Mouse (Mus musculus): Measurements from ENCODE around the gene Rmdn3. TPM values are rescaled to one million over a fixed set of nuclear protein-coding genes. Genes with fewer than 3 reads are reported as not detected.

Rmdn3 gene
- polyA plus RNA-seq, 1 experiment from 2014 or later: 45.0 TPM

DNA sequence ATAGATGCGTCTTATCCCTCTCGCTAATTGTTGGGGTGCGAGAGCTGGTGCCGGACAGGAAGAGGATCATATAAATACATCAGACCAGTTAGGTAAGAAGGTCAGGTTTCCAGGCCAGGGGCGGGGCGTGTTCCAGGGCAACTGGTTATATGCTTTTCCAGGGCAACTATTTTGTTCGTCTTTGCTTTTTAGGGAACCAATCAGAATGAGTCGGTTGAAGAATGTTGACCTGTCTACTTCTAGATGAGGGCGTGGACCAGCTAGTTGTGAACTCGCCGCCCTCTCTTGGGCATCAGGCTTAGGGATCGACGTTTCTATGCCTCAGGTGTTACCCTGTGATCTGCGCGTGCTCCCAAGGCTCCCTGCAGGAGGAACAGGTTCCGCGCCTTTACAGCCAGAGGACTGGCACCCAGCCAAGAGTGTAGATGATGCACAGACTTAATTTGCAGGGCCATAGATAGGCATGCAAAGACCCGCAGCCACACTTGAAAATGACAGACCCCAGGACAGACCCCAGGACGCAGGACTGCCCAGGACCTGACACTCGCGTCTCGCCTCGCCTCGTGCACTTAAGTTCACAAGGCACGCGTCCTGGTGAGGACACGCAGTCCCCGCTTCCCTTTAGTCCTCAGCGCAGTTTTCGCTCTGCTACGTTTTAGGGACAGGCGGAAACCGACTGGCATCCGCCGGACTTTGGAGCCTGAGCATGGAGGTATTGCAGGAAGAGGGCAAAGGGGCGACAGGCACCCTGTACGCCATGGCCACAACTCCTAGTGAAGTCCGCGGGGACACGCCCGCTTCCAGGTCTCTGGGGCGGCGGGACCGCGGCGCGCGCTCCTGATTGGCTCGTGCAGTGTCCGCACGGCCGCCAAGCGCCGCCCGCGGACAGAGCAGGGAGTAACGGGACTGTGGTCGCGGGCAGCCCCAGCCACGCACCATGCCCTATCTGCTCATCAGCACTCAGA, 10.3 kb upstream of the Rmdn3 start, which contains the start of gene Gchfr:
TSS of gene Gchfr (plus strand) at position 873 of the 965 bp plus-strand sequence.
- Histone ChIP-seq H3K9ac (peak within 1 kb of the TSS; percentile 52), H3K36me3 (replicated peaks) (0 out of 2 replicates have a peak, but pooled peaks cover 7% of the 10 kb centered on the region), H3K27me3 (peaks cover 65% of the 10 kb centered on the region), H3K4me2 (peak within 1 kb of the TSS; percentile 80), H3K9me3 (replicated peaks) (no peaks in the 10 kb centered on the region), H3K27ac (replicated peaks) (peak within 1 kb of the TSS; percentile 65), H3K4me1 (replicated peaks) (peaks cover 31% of the 10 kb centered on the region), H3K4me3 (replicated peaks) (peak within 1 kb of the TSS; percentile 60)
- ATAC-seq (ENCODE audit: insufficient read depth): peak; percentile 84
- WGBS (ENCODE audit: insufficient replicate concordance): 1% methylated on average over 60 of the region's 60 CpGs

DNA sequence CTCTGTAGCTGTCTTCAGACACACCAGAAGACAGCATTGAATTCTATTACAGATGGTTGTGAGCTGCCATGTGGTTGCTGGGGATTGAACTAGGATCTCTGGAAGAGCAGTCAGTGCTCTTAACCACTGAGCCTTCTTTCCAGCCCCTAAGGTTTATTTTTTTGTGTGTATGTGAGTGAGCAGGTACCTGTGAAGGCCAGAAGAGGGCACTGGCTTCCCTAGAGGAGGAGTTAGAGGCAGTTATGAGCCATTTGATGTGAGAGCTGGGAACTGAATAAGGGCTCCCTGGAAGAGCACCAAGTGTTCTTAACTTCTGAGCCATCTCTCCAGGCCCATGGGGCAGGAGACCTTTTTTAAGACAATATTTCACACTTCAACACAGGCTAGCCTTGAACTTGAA, 8.6 kb upstream of the Rmdn3 start:
- H3K4me3 ChIP-seq (replicated peaks): no peak overlapping the region
- peaks cover 65% of the 10 kb centered on the region for H3K27me3 ChIP-seq
- no peaks in the 10 kb centered on the region for H3K9me3 ChIP-seq (replicated peaks)
- no peak for ATAC-seq (ENCODE audit: insufficient read depth)
- H3K36me3 ChIP-seq (replicated peaks): no peaks in the 10 kb centered on the region
- no peak overlapping the region for H3K9ac ChIP-seq
- peaks cover 27% of the 10 kb centered on the region for H3K4me1 ChIP-seq (replicated peaks)
- H3K4me2 ChIP-seq: no peak overlapping the region
- no peak overlapping the region for H3K27ac ChIP-seq (replicated peaks)

- H3K36me3 ChIP-seq (replicated peaks): no peaks in the 10 kb centered on the region
- 86% methylated on average over 4 of the region's 4 CpGs for WGBS (ENCODE audit: insufficient replicate concordance)
- no peak for ATAC-seq (ENCODE audit: insufficient read depth)
- no peaks in the 10 kb centered on the region for H3K9me3 ChIP-seq (replicated peaks)
- no peak overlapping the region for H3K4me2 ChIP-seq
- peaks cover 24% of the 10 kb centered on the region for H3K4me1 ChIP-seq (replicated peaks)
- H3K4me3 ChIP-seq (replicated peaks): no peak overlapping the region
- no peak overlapping the region for H3K9ac ChIP-seq
- peaks cover 60% of the 10 kb centered on the region for H3K27me3 ChIP-seq
- no peak overlapping the region for H3K27ac ChIP-seq (replicated peaks)
These were observed 7.2 kb upstream of the Rmdn3 start for GRCm38 (mm10) chr2:119163999-119164398.

DNA sequence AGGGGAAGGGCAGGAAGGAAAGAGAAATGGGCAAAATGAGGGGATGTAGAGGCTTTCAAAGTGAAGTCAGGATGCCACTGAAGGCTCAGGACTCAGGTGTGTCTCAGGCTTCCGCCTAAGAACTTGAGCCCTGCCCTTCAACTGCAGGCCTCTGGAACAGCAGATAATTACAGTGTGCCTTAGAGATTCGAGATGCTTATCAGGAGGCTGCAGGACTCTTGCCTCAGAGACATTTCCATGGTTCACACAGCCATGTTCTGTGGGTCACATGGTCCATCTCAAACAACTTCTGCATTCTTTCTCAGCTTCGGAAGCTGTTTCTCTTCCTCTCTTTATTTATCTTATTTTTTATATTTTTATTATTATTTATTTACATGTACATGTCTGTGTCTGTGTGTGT, 6.3 kb upstream of the Rmdn3 start:
- Histone ChIP-seq H3K9me3 (replicated peaks) (no peaks in the 10 kb centered on the region), H3K4me2 (peak overlapping the region; percentile 15; the same call in 1 of the 2 replicates), H3K27me3 (peaks cover 52% of the 10 kb centered on the region), H3K4me3 (replicated peaks) (no peak overlapping the region), H3K27ac (replicated peaks) (no peak overlapping the region), H3K36me3 (replicated peaks) (no peaks in the 10 kb centered on the region), H3K9ac (no peak overlapping the region), H3K4me1 (replicated peaks) (peaks cover 23% of the 10 kb centered on the region)
- 10% methylated on average over 3 of the region's 3 CpGs for WGBS (ENCODE audit: insufficient replicate concordance)
- 0 out of 2 replicates have a peak, but pooled peaks have one; percentile 5 for ATAC-seq (ENCODE audit: insufficient read depth)

- no peak overlapping the region for H3K4me2 ChIP-seq
- no peak overlapping the region for H3K9ac ChIP-seq
These were observed 4.4 kb upstream of the Rmdn3 start for GRCm38 (mm10) chr2:119161247-119161646.

GRCm38 (mm10) chr2:119157836-119158235, 1.0 kb upstream of the Rmdn3 start:
- ATAC-seq (ENCODE audit: insufficient read depth): no peak
- peak overlapping the region; percentile 98; the same call in 1 of the 2 replicates for H3K27ac ChIP-seq (replicated peaks)
- peaks cover 20% of the 10 kb centered on the region for H3K36me3 ChIP-seq (replicated peaks)
- no peak overlapping the region for H3K4me3 ChIP-seq (replicated peaks)
- peaks cover 4% of the 10 kb centered on the region; the same call in 1 of the 2 replicates for H3K27me3 ChIP-seq
- peaks cover 41% of the 10 kb centered on the region for H3K4me1 ChIP-seq (replicated peaks)
- H3K4me2 ChIP-seq: peak overlapping the region; percentile 78
- H3K9ac ChIP-seq: no peak overlapping the region
- H3K9me3 ChIP-seq (replicated peaks): no peaks in the 10 kb centered on the region

More at GRCm38 (mm10) chr2:119161247-119161646, 4.4 kb upstream of the Rmdn3 start:
- Histone ChIP-seq H3K36me3 (replicated peaks) (no peaks in the 10 kb centered on the region), H3K27me3 (peaks cover 33% of the 10 kb centered on the region), H3K27ac (replicated peaks) (no peak overlapping the region), H3K4me3 (replicated peaks) (no peak overlapping the region), H3K9me3 (replicated peaks) (no peaks in the 10 kb centered on the region), H3K4me1 (replicated peaks) (peaks cover 16% of the 10 kb centered on the region)
- ATAC-seq (ENCODE audit: insufficient read depth): no peak
- 58% methylated on average over 2 of the region's 2 CpGs for WGBS (ENCODE audit: insufficient replicate concordance)

DNA sequence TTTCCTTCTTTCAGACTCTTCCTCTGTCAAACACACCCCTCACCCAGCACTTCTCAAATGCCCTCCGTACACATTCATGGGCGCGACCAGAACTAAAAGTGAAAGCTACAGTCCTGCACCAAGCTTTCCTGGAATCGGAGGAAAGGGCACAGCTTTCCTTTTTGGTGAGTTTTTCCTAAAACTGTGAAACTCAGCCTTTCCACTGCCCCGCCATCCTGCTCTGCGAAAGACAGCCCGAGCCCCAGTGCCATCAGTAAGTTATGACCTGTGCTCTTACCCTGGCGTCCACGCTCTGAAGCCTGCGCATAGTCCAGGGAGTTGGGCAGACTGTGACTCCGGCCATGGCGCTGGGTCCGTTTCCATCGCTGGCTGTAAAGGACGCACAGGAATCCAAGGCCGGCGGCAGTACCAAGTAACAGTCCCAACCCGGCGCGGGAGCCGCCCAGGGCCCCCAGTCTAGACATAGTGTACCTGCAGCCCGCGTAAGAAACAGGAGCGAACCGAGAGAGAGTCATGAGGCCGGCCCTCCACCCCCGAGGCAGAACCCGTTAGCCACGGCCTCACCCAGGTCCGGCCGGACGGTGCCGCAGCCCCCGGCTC, 653 bp downstream of the Rmdn3 start:
- WGBS (ENCODE audit: insufficient replicate concordance): under 1% methylated on average over 34 of the region's 34 CpGs

GRCm38 (mm10) chr2:119155388-119155787, 1.4 kb downstream of the Rmdn3 start:
- peaks cover 44% of the 10 kb centered on the region for H3K36me3 ChIP-seq (replicated peaks)
- peak overlapping the region; percentile 78 for H3K4me2 ChIP-seq
- peaks cover 52% of the 10 kb centered on the region for H3K4me1 ChIP-seq (replicated peaks)
- peak; percentile 84 for ATAC-seq (ENCODE audit: insufficient read depth)
- WGBS (ENCODE audit: insufficient replicate concordance): 11% methylated on average over 9 of the region's 9 CpGs
- H3K4me3 ChIP-seq (replicated peaks): peak overlapping the region; percentile 99
- H3K9me3 ChIP-seq (replicated peaks): no peaks in the 10 kb centered on the region
- H3K9ac ChIP-seq: peak overlapping the region; percentile 92
- H3K27ac ChIP-seq (replicated peaks): peak overlapping the region; percentile 98
- peaks cover 4% of the 10 kb centered on the region; the same call in 1 of the 2 replicates for H3K27me3 ChIP-seq

More for the DNA sequence above, 653 bp downstream of the Rmdn3 start:
- peak; percentile 47 for ATAC-seq (ENCODE audit: insufficient read depth)
- H3K9me3 ChIP-seq (replicated peaks): no peaks in the 10 kb centered on the region
- peak overlapping the region; percentile 78 for H3K4me2 ChIP-seq
- peaks cover 36% of the 10 kb centered on the region for H3K36me3 ChIP-seq (replicated peaks)
- H3K4me1 ChIP-seq (replicated peaks): peaks cover 52% of the 10 kb centered on the region
- H3K27ac ChIP-seq (replicated peaks): peak overlapping the region; percentile 98
- H3K9ac ChIP-seq: peak overlapping the region; percentile 92
- peaks cover 4% of the 10 kb centered on the region; the same call in 1 of the 2 replicates for H3K27me3 ChIP-seq
- peak overlapping the region; percentile 99 for H3K4me3 ChIP-seq (replicated peaks)

GRCm38 (mm10) chr2:119154683-119155082, 2.2 kb downstream of the Rmdn3 start:
- Histone ChIP-seq H3K4me2 (peak overlapping the region; percentile 78), H3K36me3 (replicated peaks) (peaks cover 51% of the 10 kb centered on the region), H3K27me3 (no peaks in the 10 kb centered on the region), H3K9me3 (replicated peaks) (no peaks in the 10 kb centered on the region), H3K9ac (peak overlapping the region; percentile 54), H3K27ac (replicated peaks) (peak overlapping the region; percentile 98), H3K4me3 (replicated peaks) (peak overlapping the region; percentile 99), H3K4me1 (replicated peaks) (peaks cover 52% of the 10 kb centered on the region)
- peak; percentile 35 for ATAC-seq (ENCODE audit: insufficient read depth)
- WGBS (ENCODE audit: insufficient replicate concordance): 47% methylated on average over 2 of the region's 2 CpGs

GRCm38 (mm10) chr2:119152255-119152654, 4.6 kb downstream of the Rmdn3 start:
- Histone ChIP-seq H3K9me3 (replicated peaks) (no peaks in the 10 kb centered on the region), H3K4me1 (replicated peaks) (peaks cover 45% of the 10 kb centered on the region), H3K36me3 (replicated peaks) (peaks cover 75% of the 10 kb centered on the region), H3K27me3 (no peaks in the 10 kb centered on the region), H3K4me3 (replicated peaks) (no peak overlapping the region), H3K9ac (no peak overlapping the region), H3K27ac (replicated peaks) (peak overlapping the region; percentile 20), H3K4me2 (no peak overlapping the region)
- ATAC-seq (ENCODE audit: insufficient read depth): no peak
- 49% methylated on average over 6 of the region's 6 CpGs for WGBS (ENCODE audit: insufficient replicate concordance)

- peaks cover 12% of the 10 kb centered on the region for H3K4me1 ChIP-seq (replicated peaks)
- H3K9me3 ChIP-seq (replicated peaks): 0 out of 2 replicates have a peak, but pooled peaks cover 3% of the 10 kb centered on the region
- H3K9ac ChIP-seq: no peak overlapping the region
- peaks cover 99% of the 10 kb centered on the region for H3K36me3 ChIP-seq (replicated peaks)
- H3K27me3 ChIP-seq: no peaks in the 10 kb centered on the region
- 88% methylated on average over 8 of the region's 8 CpGs for WGBS (ENCODE audit: insufficient replicate concordance)
- ATAC-seq (ENCODE audit: insufficient read depth): no peak
- H3K4me2 ChIP-seq: no peak overlapping the region
- no peak overlapping the region for H3K27ac ChIP-seq (replicated peaks)
- H3K4me3 ChIP-seq (replicated peaks): no peak overlapping the region
These were observed 9.1 kb downstream of the Rmdn3 start for GRCm38 (mm10) chr2:119147775-119148174.
